Comparison of ENCODE assay signal across 9 mouse cellular contexts in genomic region chr12:31005010-31005409, GRCm38 (mm10).
DNase-seq lines count a peak whose midpoint lies in the region; ATAC-seq and TF ChIP-seq lines count a peak whose summit lies in the region.
"Had no signal": no experiment of that assay in that cellular context is flagged by ENCODE, and none has a peak within 500 bp of the region (broad histone marks: within the 10 kb centered on the region; RNA-seq: fewer than 3 reads in every experiment).

No protein-coding gene starts in this region.

- H3K9ac ChIP-seq in neural tube, embryonic 11.5 days (ENCODE audit: low read length): no peak overlapping the region

- peak; percentile 54 for DNase-seq in ovary, postnatal 10 days (ENCODE audit: low spot score)
- no peak for DNase-seq in ovary, adult 18-20 months (ENCODE audit: low spot score)
- peak; percentile 8 to 39 for DNase-seq in cerebellum, adult 2 months
- peak; percentile 77 for DNase-seq in kidney, adult 2 months
- DNase-seq in left cerebral cortex, postnatal 4 days: peak; percentile 87
- peak; percentile 85 for DNase-seq in neural tube, embryonic 11.5 days (ENCODE audit: low spot score)
- DNase-seq in testis, postnatal 10 days (ENCODE audit: low spot score): peak; percentile 94

- H3K4me2 ChIP-seq in neural tube, embryonic 11.5 days (ENCODE audit: low read depth): no peak overlapping the region

- intact Hi-C loops in left cerebral cortex, postnatal 4 days (cut with DNase I): loop anchor here (5.0 kb wide), 1 partner anchor 408 kb away; no protein-coding TSS in a partner anchor

- peak; percentile 51; the same call in 1 of the 2 replicates for TF ChIP-seq CTCF in cerebellum, adult 2 months (IDR thresholded peaks at IDR 0.05; ENCODE audit: borderline replicate concordance, insufficient read depth, low read depth, low read length)
- TF ChIP-seq CTCF in kidney, adult 2 months (conservative IDR thresholded peaks at IDR 0.05; ENCODE audit: insufficient read depth, insufficient read length, low read depth, low read length): peak; percentile 83

- no peaks in the 10 kb centered on the region; the same call in 1 of the 2 replicates for H3K27me3 ChIP-seq in cerebellum, adult 2 months (ENCODE audit: control insufficient read depth, insufficient read depth, low read length)
- no peaks in the 10 kb centered on the region for H3K27me3 ChIP-seq in kidney, adult 2 months (replicated peaks; ENCODE audit: control insufficient read depth, insufficient read depth, low read length)
- no peaks in the 10 kb centered on the region for H3K27me3 ChIP-seq in neural tube, embryonic 11.5 days (ENCODE audit: control insufficient read depth, insufficient read depth, low read length)

- no peaks in the 10 kb centered on the region for H3K36me3 ChIP-seq in kidney, adult 2 months (ENCODE audit: control insufficient read depth, insufficient read depth, low read length)
- no peaks in the 10 kb centered on the region for H3K36me3 ChIP-seq in neural tube, embryonic 11.5 days (ENCODE audit: control insufficient read depth, insufficient read depth, low read length)

- H3K4me1 ChIP-seq in cerebellum, adult 2 months (ENCODE audit: control insufficient read depth, insufficient read depth, low read length): no peaks in the 10 kb centered on the region
- 0 out of 2 replicates have a peak, but pooled peaks cover 3% of the 10 kb centered on the region for H3K4me1 ChIP-seq in kidney, adult 2 months (ENCODE audit: control insufficient read depth, insufficient read depth, low read length)
- no peaks in the 10 kb centered on the region for H3K4me1 ChIP-seq in neural tube, embryonic 11.5 days (ENCODE audit: control insufficient read depth, insufficient read depth, low read length)

- no peak for TF ChIP-seq POLR2A in cerebellum, adult 2 months (IDR thresholded peaks at IDR 0.05; ENCODE audit: borderline replicate concordance, insufficient read depth, low read length)
- TF ChIP-seq POLR2A in kidney, adult 2 months (IDR thresholded peaks at IDR 0.05; ENCODE audit: low read depth, low read length): no peak

- H3K9me3 ChIP-seq in neural tube, embryonic 11.5 days (ENCODE audit: control insufficient read depth, low read length): no peaks in the 10 kb centered on the region

- ATAC-seq in frontal cortex, adult (ENCODE audit: low TSS enrichment): peak; percentile 72; the same call in 1 of the 2 replicates
- no peak for ATAC-seq in neural tube, embryonic 11.5 days (ENCODE audit: insufficient read depth, low FRiP score, low TSS enrichment)

- WGBS in cerebellum, adult 2 months: 22% methylated on average over 3 of the region's 3 CpGs
- 25% methylated on average over 3 of the region's 3 CpGs for WGBS in kidney, adult 2 months
- 21% methylated on average over 3 of the region's 3 CpGs for WGBS in neural tube, embryonic 11.5 days

- H3K27ac ChIP-seq in cerebellum, adult 2 months (ENCODE audit: insufficient read depth, low read length): no peak overlapping the region
- no peak overlapping the region for H3K27ac ChIP-seq in kidney, adult 2 months (ENCODE audit: insufficient read depth, low read depth, low read length)
- H3K27ac ChIP-seq in neural tube, embryonic 11.5 days (ENCODE audit: low read depth, low read length): no peak overlapping the region

- H3K4me3 ChIP-seq in cerebellum, adult 2 months (replicated peaks; ENCODE audit: insufficient read depth, low read depth, low read length): no peak overlapping the region
- H3K4me3 ChIP-seq in kidney, adult 2 months (ENCODE audit: insufficient read depth, low read depth, low read length): no peak overlapping the region
- H3K4me3 ChIP-seq in neural tube, embryonic 11.5 days (ENCODE audit: low read depth, low read length): no peak overlapping the region
- H3K4me3 ChIP-seq: erythroblast, embryonic 14.5 days had no signal
